Comparison of ENCODE assay signal across 10 mouse cellular contexts in genomic region chr2:72157561-72157960, GRCm38 (mm10).
DNase-seq lines count a peak whose midpoint lies in the region; ATAC-seq lines count a peak whose summit lies in the region.
"Had no signal": no experiment of that assay in that cellular context is flagged by ENCODE, and none has a peak within 500 bp of the region (broad histone marks: within the 10 kb centered on the region; RNA-seq: fewer than 3 reads in every experiment).

No protein-coding gene starts in this region.

- no peak overlapping the region for H3K4me3 ChIP-seq in limb, embryonic 11.5 days (ENCODE audit: low read depth, low read length)
- H3K4me3 ChIP-seq: hindbrain, embryonic 15.5 days had no signal

- no peaks in the 10 kb centered on the region for H3K36me3 ChIP-seq in limb, embryonic 11.5 days (ENCODE audit: control insufficient read depth, insufficient read depth, low read length)
- H3K36me3 ChIP-seq: hindbrain, embryonic 15.5 days had no signal

- DNase-seq in kidney, postnatal 10 days: peak; percentile 37
- no peak for DNase-seq in kidney, postnatal 14 days
- DNase-seq in R1 (ENCODE audit: low read depth, low spot score): peak; percentile 63
- DNase-seq in limb, embryonic 11.5 days (ENCODE audit: low spot score): peak; percentile 27
- DNase-seq in retina, postnatal 1 day: peak; percentile 56
- no peak for DNase-seq in spleen, adult 12 weeks (ENCODE audit: low spot score)
- DNase-seq in right cerebral cortex, postnatal 10 days (ENCODE audit: low spot score in 2 of 2): no peak
- DNase-seq in kidney, adult 8-10 months: no peak
- DNase-seq: left cerebral cortex, postnatal 4 days had no signal

- no peak overlapping the region for H3K4me2 ChIP-seq in limb, embryonic 11.5 days (ENCODE audit: low read depth, severe bottlenecking)
- H3K4me2 ChIP-seq: hindbrain, embryonic 15.5 days had no signal

- ATAC-seq in limb, embryonic 11.5 days (ENCODE audit: insufficient number of reproducible peaks, low FRiP score, low TSS enrichment, low read depth): no peak

- WGBS in limb, embryonic 11.5 days: 50% methylated on average over 9 of the region's 9 CpGs

- no peak overlapping the region for H3K9ac ChIP-seq in limb, embryonic 11.5 days (ENCODE audit: low read length)
- H3K9ac ChIP-seq: hindbrain, embryonic 15.5 days had no signal

- peaks cover 8% of the 10 kb centered on the region for H3K4me1 ChIP-seq in limb, embryonic 11.5 days (ENCODE audit: control insufficient read depth, insufficient read depth, low read length)

- no peaks in the 10 kb centered on the region; the same call in 1 of the 2 replicates for H3K27me3 ChIP-seq in limb, embryonic 11.5 days (ENCODE audit: control insufficient read depth, insufficient read depth, low read length)
- H3K27me3 ChIP-seq: hindbrain, embryonic 15.5 days had no signal

- H3K27ac ChIP-seq in limb, embryonic 11.5 days (replicated peaks; ENCODE audit: low read depth, low read length): no peak overlapping the region
- H3K27ac ChIP-seq: hindbrain, embryonic 15.5 days had no signal

- H3K9me3 ChIP-seq in limb, embryonic 11.5 days (ENCODE audit: control insufficient read depth, low read length): no peaks in the 10 kb centered on the region
- H3K9me3 ChIP-seq: hindbrain, embryonic 15.5 days had no signal

Comparison
In these comparisons a context has a peak if more than half of its experiments do, and no peak if none do; other contexts are left out.
1. DNase-seq: peak in kidney, postnatal 10 days (single experiment), R1 (single experiment), limb, embryonic 11.5 days (single experiment) and retina, postnatal 1 day (single experiment); none in kidney, postnatal 14 days (single experiment), spleen, adult 12 weeks (single experiment), right cerebral cortex, postnatal 10 days (0 of 2) and kidney, adult 8-10 months (0 of 2).